Mouse (Mus musculus) CH12.LX (cell line): Measurements from ENCODE around the gene Ppp1r3a. TPM values are rescaled to one million over a fixed set of nuclear protein-coding genes. Genes with fewer than 3 reads are reported as not detected.

Source experiments
- DNase-seq: peaks from one replicate; pipeline ENCODE4 v3.0.0-alpha.2; 2013; ENCODE audit errors: extremely low read depth
- H3K27ac ChIP-seq: 2 replicates; pipeline ENCODE4 v1.5.1; 2012; ENCODE audit warnings: low read depth, mild to moderate bottlenecking, control low read depth, moderate library complexity; ENCODE audit not compliant: insufficient read depth
- H3K27me3 ChIP-seq: replicated peaks from 2 replicates; pipeline ENCODE3; 2012; ENCODE audit warnings: inconsistent platforms
- H3K36me3 ChIP-seq, 2 experiments: replicated peaks in 1 of 2; 2 replicates each; pipeline versions ENCODE3 to v1.6.1; 2012; ENCODE audit warnings: inconsistent platforms in 1 of 2, low read length in 1 of 2, mild to moderate bottlenecking in 1 of 2, mixed read lengths in 1 of 2, moderate library complexity in 1 of 2; ENCODE audit not compliant: control insufficient read depth in 1 of 2, insufficient read depth in 1 of 2
- H3K4me1 ChIP-seq, 2 experiments: 2 replicates each; pipeline ENCODE4 v1.6.1; 2012; ENCODE audit warnings: inconsistent platforms in 1 of 2, moderate library complexity in 1 of 2; ENCODE audit not compliant: insufficient read depth in 2 of 2, control insufficient read depth in 1 of 2
- H3K4me2 ChIP-seq: 2 replicates; pipeline ENCODE4 v1.6.1; 2012; ENCODE audit warnings: low read depth, mild to moderate bottlenecking, control low read depth; ENCODE audit not compliant: poor library complexity, insufficient read depth, severe bottlenecking
- H3K4me3 ChIP-seq, 3 experiments: fragments of 150-350 bp in 1 of 3; sonication (generic) in 1 of 3; replicated peaks in 1 of 3; 2 replicates each; pipeline versions ENCODE3 to v1.5.1; 2011 to 2012; ENCODE audit warnings: low read depth in 2 of 3, low read length in 2 of 3, mild to moderate bottlenecking in 2 of 3, moderate library complexity in 2 of 3, control low read depth in 1 of 3, improper control_type of control experiment in 1 of 3, inconsistent platforms in 1 of 3, mixed read lengths in 1 of 3; ENCODE audit not compliant: poor library complexity in 1 of 3
- H3K79me2 ChIP-seq: replicated peaks from 2 replicates; pipeline ENCODE4 v1.6.1; 2012; ENCODE audit warnings: mild to moderate bottlenecking, moderate library complexity; ENCODE audit not compliant: control insufficient read depth, poor library complexity, insufficient read depth, severe bottlenecking; ENCODE audit errors: extremely low read depth
- H3K9ac ChIP-seq: 2 replicates; pipeline ENCODE4 v1.6.1; 2012; ENCODE audit warnings: low read depth, mild to moderate bottlenecking, control low read depth, moderate library complexity; ENCODE audit not compliant: insufficient read depth
- H3K9me3 ChIP-seq: replicated peaks from 2 replicates; pipeline ENCODE3; 2012; ENCODE audit warnings: low read length, inconsistent platforms, mixed read lengths
- BHLHE40 ChIP-seq: IDR thresholded peaks from 2 replicates; pipeline ENCODE4 v1.6.1; 2011; ENCODE audit warnings: mild to moderate bottlenecking, low read depth, low read length, improper control_type of control experiment
- CHD1 ChIP-seq: IDR thresholded peaks from 2 replicates; pipeline ENCODE4 v1.6.1; 2012; ENCODE audit warnings: low read depth, low read length, improper control_type of control experiment, inconsistent platforms
- CHD2 ChIP-seq: IDR thresholded peaks from 2 replicates; pipeline ENCODE4 v1.6.1; 2011; ENCODE audit warnings: low read length, improper control_type of control experiment
- CTCF ChIP-seq, 2 experiments: IDR thresholded peaks in 1 of 2; conservative IDR thresholded peaks in 1 of 2; 2 replicates each; pipeline ENCODE4 v1.5.1; 2011 to 2012; ENCODE audit warnings: low read depth in 2 of 2, low read length in 2 of 2, improper control_type of control experiment in 1 of 2, inconsistent platforms in 1 of 2, mild to moderate bottlenecking in 1 of 2, moderate library complexity in 1 of 2
- EP300 ChIP-seq: IDR thresholded peaks from 2 replicates; pipeline ENCODE4 v1.6.1; 2011; ENCODE audit warnings: low read length, improper control_type of control experiment
- ETS1 ChIP-seq: conservative IDR thresholded peaks from 2 replicates; pipeline ENCODE4 v1.6.1; 2012; ENCODE audit warnings: low read depth, mild to moderate bottlenecking, inconsistent platforms, low read length, improper control_type of control experiment, moderate library complexity
- GABPA ChIP-seq: IDR thresholded peaks from 2 replicates; pipeline ENCODE4 v1.6.1; 2012; ENCODE audit warnings: low read depth, low read length, improper control_type of control experiment, inconsistent platforms; ENCODE audit not compliant: insufficient replicate concordance
- JUND ChIP-seq: conservative IDR thresholded peaks from 2 replicates; pipeline ENCODE4 v1.6.1; 2011; ENCODE audit warnings: low read depth, low read length, improper control_type of control experiment
- KAT2A ChIP-seq: IDR thresholded peaks from 2 replicates; pipeline ENCODE4 v1.6.1; 2012; ENCODE audit warnings: low read length, improper control_type of control experiment, inconsistent platforms; ENCODE audit not compliant: insufficient replicate concordance
- MAFK ChIP-seq: IDR thresholded peaks from 2 replicates; pipeline ENCODE4 v1.6.1; 2011; ENCODE audit warnings: low read length, improper control_type of control experiment; ENCODE audit not compliant: insufficient replicate concordance
- MAX ChIP-seq: IDR thresholded peaks from 2 replicates; pipeline ENCODE4 v1.6.1; 2011; ENCODE audit warnings: low read length, improper control_type of control experiment
- MAZ ChIP-seq: IDR thresholded peaks from 2 replicates; pipeline ENCODE4 v1.6.1; 2012; ENCODE audit warnings: low read depth, mild to moderate bottlenecking, inconsistent platforms, low read length, improper control_type of control experiment, moderate library complexity
- MEF2A ChIP-seq: IDR thresholded peaks from 2 replicates; pipeline ENCODE4 v1.6.1; 2014; ENCODE audit warnings: low read depth, mild to moderate bottlenecking, inconsistent platforms, low read length, improper control_type of control experiment, borderline replicate concordance
- MYC ChIP-seq: IDR thresholded peaks from 2 replicates; pipeline ENCODE4 v1.6.1; 2011; ENCODE audit warnings: low read depth, mild to moderate bottlenecking, improper control_type of control experiment, low read length
- NELFE ChIP-seq: IDR thresholded peaks from 2 replicates; pipeline ENCODE4 v1.6.1; 2011; ENCODE audit warnings: low read depth, low read length, improper control_type of control experiment
- NRF1 ChIP-seq: IDR thresholded peaks from 2 replicates; pipeline ENCODE4 v1.6.1; 2014; ENCODE audit warnings: low read depth, mild to moderate bottlenecking, inconsistent platforms, low read length, improper control_type of control experiment, moderate library complexity
- POLR2A ChIP-seq: IDR thresholded peaks from 2 replicates; pipeline ENCODE4 v1.6.1; 2011; ENCODE audit warnings: low read depth, mild to moderate bottlenecking, improper control_type of control experiment, low read length
- SIN3A ChIP-seq: IDR thresholded peaks from 2 replicates; pipeline ENCODE4 v1.6.1; 2012; ENCODE audit warnings: low read length, improper control_type of control experiment, inconsistent platforms
- USF1 ChIP-seq: IDR thresholded peaks from 2 replicates; pipeline ENCODE4 v1.6.1; 2014; ENCODE audit warnings: low read depth, mild to moderate bottlenecking, inconsistent platforms, low read length, improper control_type of control experiment
- ZC3H11A ChIP-seq: IDR thresholded peaks from 2 replicates; pipeline ENCODE4 v1.6.1; 2012; ENCODE audit warnings: low read depth, mild to moderate bottlenecking, inconsistent platforms, low read length, improper control_type of control experiment
- ZKSCAN1 ChIP-seq: IDR thresholded peaks from 2 replicates; pipeline ENCODE4 v1.6.1; 2012; ENCODE audit warnings: low read depth, inconsistent platforms, low read length, improper control_type of control experiment, borderline replicate concordance
- dilution Hi-C: fragments of 300-500 bp; cut with MboI; formaldehyde crosslinking; loops from 2 replicates; pipeline ENCODE4 v1.14.3; 2020; ENCODE audit warnings: low sequenced_read_pairs; ENCODE audit not compliant: extremely low pct_unique_long_range_greater_than_20kb, extremely low pct_ligation_motif_present
- in situ Hi-C: fragments of 300-500 bp; cut with MboI; formaldehyde crosslinking; loops from 3 replicates; pipeline ENCODE4 v1.14.3; 2019; ENCODE audit warnings: low sequenced_read_pairs, low pct_ligation_motif_present, low pct_unique_long_range_greater_than_20kb, mixed read lengths
- polyA plus RNA-seq: library from polyadenylated mRNA; unstranded; fragments of >175 nt; gene quantifications from 2 replicates; pipeline ENCODE4 v1.2.1, GENCODE M21; 2012; ENCODE audit warnings: low read depth; ENCODE audit not compliant: insufficient read length
- total RNA-seq, 2 experiments: library from RNA; depleted of rRNA; stranded (reverse); fragments of 300-350 nt in 1 of 2; fragments of >200 nt in 1 of 2; gene quantifications; 2 replicates each; pipeline ENCODE4 v1.2.3; 2012 to 2014

The Ppp1r3a gene
- total and polyA plus RNA-seq, 3 experiments, result not detected

GRCm38 (mm10) chr6:14720110-14720771 lies 34.8 kb downstream of the Ppp1r3a start:
- H3K27ac ChIP-seq, result no peak overlapping the region
- no peak overlapping the region for H3K4me2 ChIP-seq
- dilution Hi-C loops (no loop called here), in situ Hi-C loops (no loop called here)
- H3K36me3 ChIP-seq, result no peaks in the 10 kb centered on the region
- H3K4me3 ChIP-seq, result no peak overlapping the region
- TF ChIP-seq BHLHE40, result no peak
- TF ChIP-seq NRF1, result no peak
- no peak for TF ChIP-seq MAX
- TF ChIP-seq MAFK, result no peak
- no peak for TF ChIP-seq ZKSCAN1
- no peak for TF ChIP-seq EP300
- no peak for TF ChIP-seq GABPA
- no peak for TF ChIP-seq MYC
- no peak for TF ChIP-seq MEF2A
- no peak for TF ChIP-seq ETS1
- TF ChIP-seq ZC3H11A, result no peak
- TF ChIP-seq SIN3A, result no peak
- TF ChIP-seq CHD2, result no peak
- TF ChIP-seq CHD1, result no peak
- no peak for TF ChIP-seq USF1
- H3K27me3 ChIP-seq, result no peaks in the 10 kb centered on the region
- H3K9me3 ChIP-seq, result no peaks in the 10 kb centered on the region
- no peaks in the 10 kb centered on the region for H3K79me2 ChIP-seq
- no peak for DNase-seq
- H3K4me1 ChIP-seq, result no peaks in the 10 kb centered on the region
- no peak overlapping the region for H3K9ac ChIP-seq

- dilution Hi-C loops, result no loop called here
These were observed 39.7 kb downstream of the Ppp1r3a start for GRCm38 (mm10) chr6:14715129-14715989.

More at GRCm38 (mm10) chr6:14715129-14715989, 39.7 kb downstream of the Ppp1r3a start:
- Histone ChIP-seq H3K36me3 (no peaks in the 10 kb centered on the region), H3K4me1 (no peaks in the 10 kb centered on the region), H3K9me3 (no peaks in the 10 kb centered on the region), H3K4me3 (no peak overlapping the region), H3K27ac (no peak overlapping the region), H3K27me3 (no peaks in the 10 kb centered on the region), H3K4me2 (no peak overlapping the region), H3K9ac (no peak overlapping the region), H3K79me2 (no peaks in the 10 kb centered on the region)
- DNase-seq, result no peak
- TF ChIP-seq POLR2A (no peak), MYC (no peak), JUND (no peak), ZC3H11A (no peak), MAZ (no peak), MAFK (no peak), MEF2A (no peak), BHLHE40 (no peak), ETS1 (no peak), NELFE (no peak), KAT2A (no peak), CTCF (conservative IDR thresholded peaks at IDR 0.05 in 1 of 2, IDR thresholded peaks at IDR 0.05 in 1 of 2; ENCODE audit: low read depth in 2 of 2, low read length in 2 of 2) (no peak), EP300 (no peak)
- in situ Hi-C loops, result no loop called here
